1 mouse cellular context compared by ENCODE assay signal in the genomic region with DNA sequence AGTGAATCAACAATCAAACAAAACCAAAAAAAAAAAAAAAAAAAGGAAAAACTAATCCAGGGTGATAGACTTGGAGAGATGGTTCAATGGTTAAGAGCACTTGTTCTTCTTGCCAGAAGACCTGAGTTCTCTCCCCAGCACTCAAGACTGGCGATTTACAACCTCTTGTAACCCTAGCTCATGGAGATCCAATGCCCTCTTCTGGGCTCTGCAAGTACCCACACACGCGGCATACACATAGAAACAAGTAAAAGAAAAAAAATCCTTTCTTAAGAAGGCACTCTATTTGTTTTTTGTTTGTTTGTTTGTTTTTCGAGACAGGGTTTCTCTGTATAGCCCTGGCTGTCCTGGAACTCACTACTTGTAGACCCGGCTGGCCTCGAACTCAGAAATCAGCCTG.
TF ChIP-seq lines count a peak whose summit lies in the region.

No protein-coding gene starts in this region.

TF ChIP-seq in CH12.LX, 34 proteins besides CTCF, POLR2A, EP300 and RAD21:
- TF ChIP-seq POLR2AphosphoS2 (IDR thresholded peaks at IDR 0.05; ENCODE audit: low read depth, low read length) (no peak), SMC3 (IDR thresholded peaks at IDR 0.05; ENCODE audit: low read depth, low read length) (peak; percentile 20; the same call in 1 of the 2 replicates)
TF ChIP-seq in CH12.LX: peak in this region for 1.
